Mouse (Mus musculus) cortical plate, adult 2 months (tissue): ENCODE data around the gene Abhd16b. TPM values are rescaled to one million over a fixed set of nuclear protein-coding genes. Genes with fewer than 3 reads are reported as not detected.
A peak's percentile ranks its signal among the peaks of the same experiment; 100 is the strongest.

ENCODE experiments used
- H3K27ac ChIP-seq: fragments of 200-500 bp; 2 replicates; pipeline ENCODE4 v1.5.1; 2012; ENCODE audit warnings: low read length, control low read depth, inconsistent platforms; ENCODE audit not compliant: insufficient read depth
- H3K4me1 ChIP-seq: fragments of 200-500 bp; 2 replicates; pipeline ENCODE4 v1.6.1; 2011; ENCODE audit warnings: low read length; ENCODE audit not compliant: control insufficient read depth, insufficient read depth
- H3K4me3 ChIP-seq: fragments of 200-500 bp; 2 replicates; pipeline ENCODE4 v1.5.1; 2011; ENCODE audit warnings: mild to moderate bottlenecking, low read length, control low read depth; ENCODE audit not compliant: insufficient read depth
- CTCF ChIP-seq: fragments of 200-500 bp; IDR thresholded peaks from 2 replicates; pipeline ENCODE4 v1.5.1; 2011; ENCODE audit warnings: mild to moderate bottlenecking, control low read depth, low read length; ENCODE audit not compliant: insufficient read depth; ENCODE audit errors: extremely low read depth
- POLR2A ChIP-seq: fragments of 200-500 bp; IDR thresholded peaks from 2 replicates; pipeline ENCODE4 v1.6.1; 2011; ENCODE audit warnings: mild to moderate bottlenecking, low read length, control low read depth; ENCODE audit not compliant: insufficient read depth; ENCODE audit errors: extremely low read depth
- polyA plus RNA-seq: library from polyadenylated mRNA; depleted of rRNA; stranded (reverse); fragments of >200 nt; gene quantifications from 2 replicates; pipeline ENCODE4 v1.2.3, GENCODE M21; 2012; rRNA removed

Abhd16b gene
- polyA plus RNA-seq = not detected in 2 replicates

DNA sequence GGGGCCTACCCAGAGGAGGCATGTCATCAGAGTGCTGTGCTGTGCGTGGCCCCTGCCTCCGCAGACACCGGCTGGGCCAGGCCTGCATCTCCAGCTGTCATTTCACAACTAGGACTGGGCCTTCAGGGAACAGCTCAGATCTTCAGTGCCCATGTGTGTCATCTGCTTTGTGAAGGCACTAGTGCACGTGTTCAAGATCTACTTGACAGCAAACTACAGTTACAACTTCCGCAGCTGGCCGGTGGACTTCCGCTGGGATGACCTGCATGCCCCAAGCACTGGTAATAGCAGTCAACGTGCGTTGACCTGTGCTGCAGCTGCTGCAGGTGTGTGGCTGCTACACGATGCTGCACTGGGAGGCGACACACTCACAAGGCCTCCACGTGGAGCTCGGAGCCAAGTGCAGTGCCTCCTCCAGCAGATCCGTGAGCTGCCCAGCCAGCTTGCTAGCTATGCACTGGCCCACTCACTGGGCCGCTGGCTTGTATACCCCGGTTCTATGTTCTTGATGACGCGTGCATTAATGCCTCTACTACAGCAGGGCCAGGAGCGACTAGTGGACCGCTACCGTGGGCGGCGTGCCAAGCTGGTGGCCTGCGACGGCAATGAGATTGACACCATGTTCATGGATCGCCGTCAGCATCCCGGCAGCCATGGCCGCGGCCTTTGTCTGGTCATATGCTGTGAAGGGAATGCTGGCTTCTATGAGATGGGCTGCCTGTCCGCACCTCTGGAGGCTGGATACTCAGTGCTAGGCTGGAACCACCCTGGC is at the start of gene Abhd16b:
TSS of gene Abhd16b (plus strand) at position 51 of the 772 bp plus-strand sequence.
- no peak for TF ChIP-seq CTCF
- no peak for TF ChIP-seq POLR2A
- Histone ChIP-seq H3K4me1 (peaks cover under 1% of the 10 kb centered on the region; the same call in 1 of the 2 replicates), H3K27ac (no peak within 1 kb of the TSS), H3K4me3 (no peak within 1 kb of the TSS)

DNA sequence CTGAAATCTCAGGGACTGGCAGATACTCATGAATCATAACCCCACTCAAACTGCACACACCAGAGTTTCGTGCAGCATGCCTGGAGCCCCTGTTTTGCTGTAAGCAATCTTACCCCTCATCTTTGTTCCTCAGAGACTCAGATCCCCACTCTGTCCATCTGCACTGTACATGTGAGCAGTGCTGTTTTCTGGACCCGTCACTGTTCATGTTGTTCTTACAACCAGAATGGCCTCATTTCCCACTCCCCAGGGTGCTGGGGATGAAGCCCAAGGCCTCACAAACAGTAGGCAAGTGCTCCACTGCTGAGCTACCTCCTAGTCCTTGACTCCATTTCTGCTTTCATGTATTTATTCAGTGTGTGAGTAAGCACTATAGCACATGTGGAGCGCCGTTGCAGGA is 40.8 kb upstream of the Abhd16b start:
- TF ChIP-seq CTCF (no peak), POLR2A (no peak)
- no peaks in the 10 kb centered on the region for H3K4me1 ChIP-seq
- H3K4me3 ChIP-seq = no peak overlapping the region
- H3K27ac ChIP-seq = no peak overlapping the region

GRCm38 (mm10) chr2:181453274-181453673 is 39.7 kb upstream of the Abhd16b start:
- Histone ChIP-seq H3K4me1 (no peaks in the 10 kb centered on the region), H3K27ac (no peak overlapping the region), H3K4me3 (no peak overlapping the region)
- TF ChIP-seq CTCF = no peak
- TF ChIP-seq POLR2A = no peak

DNA sequence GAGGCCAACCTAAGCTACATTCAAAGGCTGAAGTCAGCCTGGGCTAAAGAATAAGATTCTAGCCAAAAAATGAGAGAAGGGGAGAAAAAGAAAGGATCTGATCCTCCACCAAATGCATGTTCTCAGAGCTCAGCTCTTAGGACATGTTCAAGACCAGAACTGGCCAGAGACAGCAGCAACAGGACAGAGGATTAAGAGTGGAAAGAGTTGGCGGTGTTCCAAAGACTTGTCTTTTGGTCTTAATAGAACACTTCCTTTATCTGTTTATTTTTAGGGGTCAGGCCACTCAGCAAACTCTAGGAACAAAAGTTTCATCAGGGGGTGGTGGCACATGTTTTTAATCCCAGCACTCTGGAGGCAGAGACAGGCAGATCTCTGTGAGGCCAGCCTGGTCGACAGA is 37.1 kb upstream of the Abhd16b start:
- TF ChIP-seq POLR2A (no peak), CTCF (no peak)
- H3K27ac ChIP-seq = no peak overlapping the region
- no peak overlapping the region for H3K4me3 ChIP-seq
- H3K4me1 ChIP-seq = no peaks in the 10 kb centered on the region

DNA sequence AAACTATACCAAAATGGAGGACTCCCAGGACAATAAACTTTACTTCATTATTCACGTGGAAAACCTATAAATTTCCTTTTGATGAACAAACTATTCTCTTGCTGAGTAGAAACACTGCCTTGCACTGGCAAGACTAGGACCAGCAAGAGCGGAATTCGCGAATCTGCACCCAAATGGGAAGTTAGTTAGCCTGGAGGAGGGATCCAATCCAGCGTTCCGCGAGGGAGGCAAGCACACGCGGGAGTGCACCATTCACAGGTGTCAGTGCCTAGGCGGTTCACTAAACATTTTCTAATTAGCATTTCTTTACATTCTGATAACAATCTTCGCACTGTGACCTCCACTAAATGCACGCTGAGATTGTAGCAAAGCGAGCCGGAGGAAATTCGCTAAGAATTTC is 35.2 kb upstream of the Abhd16b start:
- no peaks in the 10 kb centered on the region for H3K4me1 ChIP-seq
- no peak overlapping the region for H3K27ac ChIP-seq
- H3K4me3 ChIP-seq = peak overlapping the region; percentile 56; the same call in 1 of the 2 replicates
- TF ChIP-seq POLR2A (no peak), CTCF (no peak)

- peak overlapping the region; percentile 48; the same call in 1 of the 2 replicates for H3K27ac ChIP-seq
- TF ChIP-seq POLR2A (no peak), CTCF (no peak)
- H3K4me1 ChIP-seq = no peaks in the 10 kb centered on the region
- H3K4me3 ChIP-seq = peak overlapping the region; percentile 56
These were observed 34.4 kb upstream of the Abhd16b start for GRCm38 (mm10) chr2:181458411-181459152.

DNA sequence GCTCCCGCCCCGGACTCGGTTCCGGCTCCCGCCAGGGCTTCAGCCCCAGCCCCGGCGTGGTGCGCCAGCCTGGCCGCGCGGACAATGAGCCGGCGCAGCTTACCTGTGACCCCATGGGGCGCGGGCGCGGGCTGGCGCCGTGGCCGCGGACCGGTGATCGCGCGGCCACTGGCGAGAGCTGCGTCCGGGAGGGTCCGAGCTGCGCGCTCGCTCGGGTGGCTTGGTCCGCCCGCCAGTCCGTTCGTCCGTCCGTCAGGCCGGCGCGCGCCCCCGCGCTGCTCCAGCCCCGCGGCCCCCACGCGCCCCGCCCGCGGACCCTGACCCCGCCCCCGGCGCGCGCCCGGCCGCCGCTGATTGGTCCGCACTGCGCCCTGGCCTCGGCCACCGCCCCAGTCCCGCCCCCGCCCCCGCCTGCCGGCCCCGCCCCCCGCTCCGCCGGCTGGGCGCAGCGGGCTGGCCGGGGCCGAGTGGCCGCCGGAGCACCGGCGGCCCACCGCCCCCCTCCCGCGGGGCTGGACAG is 33.8 kb upstream of the Abhd16b start, which contains the start of gene Zbtb46:
TSS of gene Zbtb46 (minus strand) at position 274 of the 520 bp plus-strand sequence.
- H3K27ac ChIP-seq = peak within 1 kb of the TSS; percentile 48; the same call in 1 of the 2 replicates
- peak within 1 kb of the TSS; percentile 56 for H3K4me3 ChIP-seq
- TF ChIP-seq POLR2A (no peak), CTCF (no peak)
- H3K4me1 ChIP-seq = no peaks in the 10 kb centered on the region

- H3K4me3 ChIP-seq = peak overlapping the region; percentile 56
- 0 out of 2 replicates have a peak overlapping the region, but pooled peaks have one; percentile 21 for H3K27ac ChIP-seq
- TF ChIP-seq CTCF (no peak), POLR2A (no peak)
- H3K4me1 ChIP-seq = no peaks in the 10 kb centered on the region
These were observed 33.1 kb upstream of the Abhd16b start for GRCm38 (mm10) chr2:181459673-181460621.

DNA sequence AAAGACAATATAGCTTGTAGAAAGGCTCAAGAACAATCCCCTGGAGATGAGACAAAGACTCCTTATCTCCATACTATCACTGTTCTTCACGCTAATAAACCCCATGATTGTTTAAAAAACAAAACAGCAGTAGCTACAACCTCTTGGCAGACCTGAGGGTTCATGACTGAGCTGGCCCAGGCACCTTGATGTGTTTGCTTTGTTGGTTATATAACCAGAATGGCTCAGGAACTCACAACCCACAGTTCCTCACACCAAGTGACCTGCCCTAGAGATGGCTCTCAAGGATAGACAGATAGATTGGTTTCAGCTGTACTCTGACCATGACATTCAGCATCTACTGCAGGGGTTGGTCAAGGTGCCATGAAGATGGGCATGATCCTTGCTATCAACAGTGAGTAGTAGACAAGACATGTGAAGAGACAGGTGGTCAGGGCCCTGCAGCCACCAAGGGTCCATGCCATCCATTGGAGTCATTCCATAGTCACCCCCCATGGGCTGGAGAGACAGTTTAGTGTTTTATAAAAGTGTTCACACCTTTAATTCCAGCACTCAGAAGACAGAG is 31.4 kb upstream of the Abhd16b start:
- no peak overlapping the region for H3K4me3 ChIP-seq
- TF ChIP-seq CTCF (no peak), POLR2A (no peak)
- H3K4me1 ChIP-seq = no peaks in the 10 kb centered on the region
- H3K27ac ChIP-seq = no peak overlapping the region
